Comparison of ENCODE assay signal across 23 mouse cellular contexts in the genomic region with DNA sequence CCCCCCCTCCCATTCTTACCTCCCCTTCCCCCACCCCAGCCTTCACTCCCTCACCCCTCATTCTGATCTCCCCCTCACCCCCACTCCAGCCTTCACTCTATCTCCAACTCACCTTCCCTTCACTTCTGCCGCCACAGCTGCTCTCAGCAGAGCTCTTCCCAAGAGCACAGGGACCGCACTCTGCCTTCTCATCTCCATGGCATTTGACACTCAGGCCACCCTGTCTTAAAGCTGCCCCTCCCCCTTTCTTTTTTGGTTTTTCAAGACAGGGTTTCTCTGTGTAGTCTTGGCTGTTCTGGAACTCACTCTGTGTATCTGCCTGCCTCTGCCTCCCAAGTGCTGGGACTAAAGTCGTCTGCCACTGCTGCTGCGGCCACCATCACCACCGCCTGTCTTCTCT. TPM values are rescaled to one million over a fixed set of nuclear protein-coding genes. Genes with fewer than 3 reads are reported as not detected.
"Had no signal": no experiment of that assay in that cellular context is flagged by ENCODE, and none has a peak within 500 bp of the region (broad histone marks: within the 10 kb centered on the region; RNA-seq: fewer than 3 reads in every experiment).

No protein-coding gene starts in this region.

- DNase-seq: kidney, postnatal 14 days; left cerebral cortex, postnatal 4 days; lung, adult 2 months; lung, postnatal 36 days; right cerebral cortex, postnatal 14 days; thymus, adult 2 months; thymus, postnatal 25 days had no signal

- ATAC-seq: lung, postnatal 0 days had no signal

- H3K4me2 ChIP-seq: kidney, embryonic 15.5 days; liver, embryonic 11.5 days; liver, embryonic 15.5 days; midbrain, embryonic 12.5 days; neural tube, embryonic 13.5 days; stomach, embryonic 15.5 days had no signal

- H3K27ac ChIP-seq: liver, embryonic 15.5 days; midbrain, embryonic 12.5 days; neural tube, embryonic 13.5 days; stomach, embryonic 15.5 days had no signal

- H3K9me3 ChIP-seq: kidney, embryonic 15.5 days; liver, embryonic 15.5 days; midbrain, embryonic 12.5 days; neural tube, embryonic 13.5 days; stomach, embryonic 15.5 days had no signal

- H3K9ac ChIP-seq: kidney, embryonic 15.5 days; liver, embryonic 15.5 days; midbrain, embryonic 12.5 days; neural tube, embryonic 13.5 days; stomach, embryonic 15.5 days had no signal

- H3K4me3 ChIP-seq: kidney, embryonic 15.5 days; liver, embryonic 15.5 days; midbrain, embryonic 12.5 days; neural tube, embryonic 13.5 days; stomach, embryonic 15.5 days had no signal

- H3K36me3 ChIP-seq: liver, embryonic 15.5 days; midbrain, embryonic 12.5 days; neural tube, embryonic 13.5 days had no signal

RNA-seq across cellular contexts. Expression of a gene that starts 35.3 kb away (rescaled TPM):
- total RNA-seq: layer of hippocampus, adult 8-10 months; layer of hippocampus, postnatal 14 days; left cerebral cortex, adult 18-20 months; left cerebral cortex, postnatal 10 days; left cerebral cortex, postnatal 4 days; megakaryocyte, adult 5-6 weeks had no signal
- polyA plus RNA-seq: large intestine, adult 2 months; lung, adult 2 months; spleen, adult 2 months; testis, adult 2 months; urinary bladder, adult 2 months had no signal

RNA-seq across cellular contexts. Expression of a gene that starts 53.8 kb away (rescaled TPM):
- total RNA-seq: megakaryocyte, adult 5-6 weeks had no signal
- polyA plus RNA-seq: liver, embryonic 15.5 days had no signal
